Mouse (Mus musculus) thymus, adult 2 months (tissue): Measurements from ENCODE around the gene Pygm.

Source experiments
- CTCF ChIP-seq: fragments of 200-500 bp; IDR thresholded peaks from 2 replicates; pipeline ENCODE4 v1.5.1; 2012; ENCODE audit warnings: mild to moderate bottlenecking, control low read depth, low read length, moderate library complexity, borderline replicate concordance; ENCODE audit not compliant: control insufficient read depth, poor library complexity, insufficient read depth; ENCODE audit errors: extremely low read depth
- POLR2A ChIP-seq: fragments of 200-500 bp; IDR thresholded peaks from 2 replicates; pipeline ENCODE4 v1.6.1; 2012; ENCODE audit warnings: mild to moderate bottlenecking, low read length, control low read depth, moderate library complexity; ENCODE audit not compliant: control insufficient read depth, poor library complexity, insufficient read depth; ENCODE audit errors: extremely low read depth

DNA sequence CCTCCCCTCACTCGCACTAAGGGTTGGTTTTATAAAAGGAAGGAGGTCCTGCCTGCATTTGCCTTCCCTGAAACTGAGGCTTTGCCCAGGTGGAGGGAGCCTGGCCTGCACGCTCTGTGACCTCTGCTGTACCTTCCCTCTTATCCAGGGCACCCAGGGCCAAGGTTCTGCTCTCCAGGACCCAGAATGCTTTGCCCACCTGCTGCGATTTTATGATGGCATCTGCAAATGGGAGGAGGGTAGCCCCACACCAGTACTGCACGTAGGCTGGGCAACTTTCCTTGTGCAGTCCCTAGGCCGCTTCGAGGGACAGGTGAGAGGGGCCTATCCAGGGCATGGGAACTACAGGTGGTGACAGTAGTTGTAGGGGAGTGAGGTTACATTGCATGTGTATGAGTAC, 45.0 kb upstream of the Pygm start:
- no peak for TF ChIP-seq CTCF
- TF ChIP-seq POLR2A: no peak
